ENCODE assay signal across 28 mouse cellular contexts in the genomic region with DNA sequence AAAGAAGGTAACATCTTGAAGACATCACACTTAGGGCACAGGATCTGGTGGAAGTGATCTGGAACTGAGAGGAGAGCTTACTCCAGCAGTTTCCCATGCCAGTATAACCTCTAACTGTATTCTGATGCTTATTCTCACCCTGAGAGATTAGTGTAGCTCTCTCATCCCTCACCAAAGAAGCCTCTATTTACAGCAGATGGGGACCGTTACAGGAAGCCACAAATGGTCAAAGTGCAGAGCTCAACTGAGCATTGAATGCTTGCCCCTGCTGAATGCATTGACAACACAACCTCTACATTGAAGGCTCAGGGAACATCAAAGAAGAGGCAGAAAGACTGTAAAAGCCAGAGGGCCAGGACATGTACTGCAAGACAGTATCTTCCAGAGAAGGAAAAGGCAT. TPM values are rescaled to one million over a fixed set of nuclear protein-coding genes. Genes with fewer than 3 reads are reported as not detected.
A peak's percentile ranks its signal among the peaks of the same experiment; 100 is the strongest.
DNase-seq lines count a peak whose midpoint lies in the region; ATAC-seq and TF ChIP-seq lines count a peak whose summit lies in the region.
"Had no signal": no experiment of that assay in that cellular context is flagged by ENCODE, and none has a peak within 500 bp of the region (broad histone marks: within the 10 kb centered on the region; RNA-seq: fewer than 3 reads in every experiment).

No protein-coding gene starts in this region.

- no peaks in the 10 kb centered on the region for H3K27me3 ChIP-seq in heart, adult 2 months (ENCODE audit: control insufficient read depth, insufficient read depth, low read length)
- H3K27me3 ChIP-seq in liver, embryonic 12.5 days (replicated peaks): no peaks in the 10 kb centered on the region
- H3K27me3 ChIP-seq in midbrain, embryonic 14.5 days (ENCODE audit: control insufficient read depth, insufficient read depth, low read length): no peaks in the 10 kb centered on the region
- H3K27me3 ChIP-seq: embryonic facial prominence, embryonic 15.5 days; heart, embryonic 15.5 days; hindbrain, embryonic 12.5 days; intestine, embryonic 15.5 days; limb, embryonic 15.5 days; midbrain, embryonic 15.5 days; neural tube, embryonic 15.5 days had no signal

- H3K9me3 ChIP-seq in liver, embryonic 12.5 days (replicated peaks): no peaks in the 10 kb centered on the region
- H3K9me3 ChIP-seq in midbrain, embryonic 14.5 days (ENCODE audit: control insufficient read depth, low read length): no peaks in the 10 kb centered on the region
- H3K9me3 ChIP-seq: embryonic facial prominence, embryonic 10.5 days; embryonic facial prominence, embryonic 15.5 days; heart, embryonic 15.5 days; hindbrain, embryonic 12.5 days; intestine, embryonic 15.5 days; limb, embryonic 10.5 days; limb, embryonic 15.5 days; midbrain, embryonic 15.5 days; neural tube, embryonic 15.5 days had no signal

- no peaks in the 10 kb centered on the region for H3K79me2 ChIP-seq in heart, adult 2 months (replicated peaks; ENCODE audit: control insufficient read depth, insufficient read depth, low read length)
- H3K79me2 ChIP-seq in macrophage (ENCODE audit: inconsistent target): peaks cover 20% of the 10 kb centered on the region

- DNase-seq in heart, adult 11 months: peak; percentile 50
- no peak for DNase-seq in heart, adult 2 months
- no peak for DNase-seq in frontal cortex, postnatal 36 days (ENCODE audit: low spot score in 2 of 2)
- DNase-seq in midbrain, embryonic 14.5 days: no peak
- no peak for DNase-seq in right cerebral cortex, adult 2 months (ENCODE audit: low spot score in 2 of 2)
- DNase-seq: adrenal gland, postnatal 36 days; cerebellum, adult 2 months; cerebellum, postnatal 14 days; gastrocnemius, adult 2 months; gastrocnemius, postnatal 36 days; kidney, adult 2 months; lung, embryonic 14.5 days; lung, postnatal 14 days; thymus, postnatal 14 days had no signal

- WGBS in heart, adult 2 months: 69% methylated on average over 1 of the region's 1 CpGs
- 24% methylated on average over 1 of the region's 1 CpGs for WGBS in liver, embryonic 12.5 days (ENCODE audit: insufficient replicate concordance)
- WGBS in macrophage (ENCODE audit: missing documents): 22% methylated on average over 1 of the region's 1 CpGs
- 52% methylated on average over 1 of the region's 1 CpGs for WGBS in midbrain, embryonic 14.5 days

- H3K36me3 ChIP-seq in heart, adult 2 months (ENCODE audit: control insufficient read depth, insufficient read depth, low read length): no peaks in the 10 kb centered on the region
- peaks cover 16% of the 10 kb centered on the region for H3K36me3 ChIP-seq in liver, embryonic 12.5 days
- H3K36me3 ChIP-seq in macrophage (ENCODE audit: inconsistent target): peaks cover 24% of the 10 kb centered on the region
- no peaks in the 10 kb centered on the region for H3K36me3 ChIP-seq in midbrain, embryonic 14.5 days (ENCODE audit: control insufficient read depth, insufficient read depth, low read length)
- H3K36me3 ChIP-seq: midbrain, embryonic 15.5 days; neural tube, embryonic 15.5 days had no signal

- TF ChIP-seq POLR2A in heart, adult 2 months (IDR thresholded peaks at IDR 0.05; ENCODE audit: insufficient read depth, low read depth, low read length): no peak
- TF ChIP-seq POLR2A in bone marrow macrophage, adult 2 months (IDR thresholded peaks at IDR 0.05; ENCODE audit: borderline replicate concordance, low read depth, low read length): no peak

- TF ChIP-seq EP300 in heart, adult 2 months (IDR thresholded peaks at IDR 0.05; ENCODE audit: insufficient read depth, low read depth, low read length): no peak

- H3K27ac ChIP-seq in heart, adult 2 months: no peak overlapping the region
- H3K27ac ChIP-seq in bone marrow macrophage, adult 2 months (ENCODE audit: insufficient read depth, low read depth, low read length): peak overlapping the region; percentile 23; the same call in 1 of the 2 replicates
- H3K27ac ChIP-seq in liver, embryonic 12.5 days: no peak overlapping the region
- peak overlapping the region; percentile 2; the same call in 1 of the 2 replicates for H3K27ac ChIP-seq in macrophage
- H3K27ac ChIP-seq in midbrain, embryonic 14.5 days (replicated peaks; ENCODE audit: low read depth, low read length): no peak overlapping the region
- H3K27ac ChIP-seq: embryonic facial prominence, embryonic 10.5 days; embryonic facial prominence, embryonic 15.5 days; gastrocnemius, adult 2 months; heart, embryonic 15.5 days; hindbrain, embryonic 12.5 days; hindbrain, postnatal 0 days; intestine, embryonic 15.5 days; limb, embryonic 10.5 days; limb, embryonic 15.5 days; midbrain, embryonic 15.5 days; neural tube, embryonic 15.5 days had no signal

- no peak for TF ChIP-seq CTCF in heart, adult 2 months (IDR thresholded peaks at IDR 0.05)
- TF ChIP-seq CTCF in bone marrow macrophage, adult 2 months (IDR thresholded peaks at IDR 0.05; ENCODE audit: low read depth, low read length): no peak

- no peak overlapping the region for H3K9ac ChIP-seq in heart, adult 2 months (ENCODE audit: low read depth, low read length)
- no peak overlapping the region for H3K9ac ChIP-seq in liver, embryonic 12.5 days
- no peak overlapping the region for H3K9ac ChIP-seq in midbrain, embryonic 14.5 days (replicated peaks; ENCODE audit: low read length)
- H3K9ac ChIP-seq: embryonic facial prominence, embryonic 15.5 days; heart, embryonic 15.5 days; hindbrain, embryonic 12.5 days; intestine, embryonic 15.5 days; limb, embryonic 15.5 days; lung, embryonic 14.5 days; midbrain, embryonic 15.5 days; neural tube, embryonic 15.5 days had no signal

- intact Hi-C loops in heart, adult 2 months (cut with DNase I): no loop called here

- H3K4me3 ChIP-seq in heart, adult 2 months: no peak overlapping the region
- H3K4me3 ChIP-seq in bone marrow macrophage, adult 2 months (ENCODE audit: insufficient read depth, low read length): no peak overlapping the region
- H3K4me3 ChIP-seq in liver, embryonic 12.5 days: no peak overlapping the region
- H3K4me3 ChIP-seq in macrophage (ENCODE audit: inconsistent target): no peak overlapping the region
- no peak overlapping the region for H3K4me3 ChIP-seq in midbrain, embryonic 14.5 days (replicated peaks; ENCODE audit: low read depth, low read length)
- H3K4me3 ChIP-seq: embryonic facial prominence, embryonic 10.5 days; embryonic facial prominence, embryonic 15.5 days; gastrocnemius, adult 2 months; heart, embryonic 15.5 days; hindbrain, embryonic 12.5 days; intestine, embryonic 15.5 days; limb, embryonic 10.5 days; limb, embryonic 15.5 days; midbrain, embryonic 15.5 days; neural tube, embryonic 15.5 days had no signal

- H3K4me1 ChIP-seq in heart, adult 2 months (ENCODE audit: control insufficient read depth, insufficient read depth, low read length): no peaks in the 10 kb centered on the region
- H3K4me1 ChIP-seq in bone marrow macrophage, adult 2 months (ENCODE audit: control insufficient read depth, insufficient read depth, low read length): peaks cover 13% of the 10 kb centered on the region
- peaks cover 17% of the 10 kb centered on the region; the same call in 1 of the 2 replicates for H3K4me1 ChIP-seq in liver, embryonic 12.5 days
- H3K4me1 ChIP-seq in midbrain, embryonic 14.5 days (ENCODE audit: control insufficient read depth, insufficient read depth, low read length): no peaks in the 10 kb centered on the region
- H3K4me1 ChIP-seq: embryonic facial prominence, embryonic 10.5 days; embryonic facial prominence, embryonic 15.5 days; heart, embryonic 15.5 days; hindbrain, embryonic 12.5 days; intestine, embryonic 15.5 days; limb, embryonic 10.5 days; limb, embryonic 15.5 days; midbrain, embryonic 15.5 days; neural tube, embryonic 15.5 days had no signal

- no peak overlapping the region for H3K4me2 ChIP-seq in liver, embryonic 12.5 days
- H3K4me2 ChIP-seq in midbrain, embryonic 14.5 days (ENCODE audit: low read length): no peak overlapping the region
- H3K4me2 ChIP-seq: embryonic facial prominence, embryonic 15.5 days; heart, embryonic 15.5 days; hindbrain, embryonic 12.5 days; intestine, embryonic 15.5 days; limb, embryonic 15.5 days; lung, embryonic 14.5 days; midbrain, embryonic 15.5 days; neural tube, embryonic 15.5 days had no signal

- ATAC-seq in liver, embryonic 12.5 days: peak; percentile 44
- ATAC-seq in midbrain, embryonic 14.5 days (ENCODE audit: low FRiP score, low TSS enrichment): no peak
- ATAC-seq: forebrain, embryonic 14.5 days; hindbrain, postnatal 0 days; intestine, embryonic 15.5 days; midbrain, embryonic 15.5 days had no signal

RNA-seq across cellular contexts. Expression of a gene that starts 36.2 kb away (rescaled TPM):
- 1 to 10 TPM; 1.0 to 2.8 TPM for total RNA-seq in heart, adult 2 months (2021)
- polyA plus RNA-seq in heart, adult 2 months (2012; rRNA removed): 0.59 and 1.8 TPM in 2 replicates
- polyA plus RNA-seq in bone marrow macrophage, adult 2 months (2012; ENCODE audit: insufficient read depth, insufficient read length, missing spikeins): 47.6 and 48.2 TPM in 2 replicates
- 6.7 and 8.0 TPM in 2 replicates for polyA plus RNA-seq in liver, embryonic 12.5 days (2016; fragmentation: Nextera tagmentation; extraction: Ambion mirVana)
- 100 to 1,000 TPM in 16 of 26 experiments, 10 to 100 TPM in 10; 57.6 to 249 (median 107) TPM for total RNA-seq in macrophage (2018; cell fraction: chromatin; rRNA removed)
- 10 to 100 TPM; 17.8 to 68.4 (median 28.2) TPM for total RNA-seq in macrophage (2018; cell fraction: cytosol; rRNA removed)
- total RNA-seq in macrophage (2018; cell fraction: nucleus; rRNA removed): 100 to 1,000 TPM in 10 of 26 experiments, 10 to 100 TPM in 16; 33.0 to 169 (median 75.3) TPM
- 20.4 to 29.3 TPM (median 24.3 TPM) in 3 replicates for polyA plus RNA-seq in macrophage (2018)
- polyA plus RNA-seq in midbrain, embryonic 14.5 days (2014; fragmentation: Nextera tagmentation; extraction: Ambion mirVana): 3.6 and 6.0 TPM in 2 replicates

Comparison
In these comparisons a context has a peak if more than half of its experiments do, and no peak if none do; other contexts are left out.
1. H3K27ac ChIP-seq: peak in bone marrow macrophage, adult 2 months (single experiment) and macrophage (single experiment); none in heart, adult 2 months (single experiment), liver, embryonic 12.5 days (single experiment) and midbrain, embryonic 14.5 days (single experiment).